Mouse (Mus musculus) heart, adult 10 weeks (tissue): Measurements from ENCODE around the gene Prl3d1. TPM values are rescaled to one million over a fixed set of nuclear protein-coding genes. Genes with fewer than 3 reads are reported as not detected.

Source experiments
- polyA plus RNA-seq: library from polyadenylated mRNA; stranded (reverse); fragments of 350-450 nt; fragmentation: Illumina TruSeq; extraction: RNeasy Lipid Tissue Mini Kit (QIAGEN cat#74804); gene quantifications from one replicate; pipeline ENCODE4 v1.2.3, GENCODE M21; 2014; ENCODE audit warnings: low read depth, low replicate concordance

Prl3d1 gene
- polyA plus RNA-seq = not detected

DNA sequence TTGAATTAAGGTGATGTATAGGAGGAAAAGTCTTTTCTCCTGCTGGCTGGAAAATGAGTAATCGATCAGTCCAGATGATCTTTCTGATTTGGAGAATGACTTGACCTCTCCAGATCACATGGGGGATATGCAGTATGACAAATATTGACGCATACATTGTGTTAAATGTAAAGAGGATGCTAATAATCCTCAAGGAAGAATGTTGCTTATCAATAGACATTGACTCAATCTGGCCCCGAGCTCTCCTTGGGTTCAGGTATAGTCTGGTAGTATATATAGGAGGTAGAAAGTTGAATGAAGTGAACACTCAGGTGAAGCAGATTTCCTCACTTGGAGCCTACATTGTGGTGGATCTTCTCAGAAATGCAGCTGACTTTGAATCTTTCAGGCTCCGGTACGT is at the start of gene Prl3d1:
Prl3d1 (plus strand) TSS at position 301 of the 400 bp plus-strand sequence.

GRCm38 (mm10) chr13:27057270-27057669 is 36.7 kb upstream of the Prl3d1 start, which contains the start of gene Prl:
Gene Prl (plus strand): TSS chr13:27057570.

DNA sequence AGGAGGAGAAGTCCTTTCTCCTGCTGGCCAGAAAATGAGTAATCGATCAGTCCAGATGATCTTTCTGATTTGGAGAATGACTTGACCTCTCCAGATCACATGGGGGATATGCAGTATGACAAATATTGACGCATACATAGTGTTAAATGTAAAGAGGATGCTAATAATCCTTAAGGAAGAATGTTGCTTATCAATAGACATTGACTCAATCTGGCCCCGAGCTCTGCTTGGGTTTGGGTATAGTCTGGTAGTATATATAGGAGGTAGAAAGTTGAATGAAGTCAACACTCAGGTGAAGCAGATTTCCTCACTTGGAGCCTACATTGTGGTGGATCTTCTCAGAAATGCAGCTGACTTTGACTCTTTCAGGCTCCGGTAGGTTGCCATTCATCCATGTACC is 27.4 kb downstream of the Prl3d1 start, which contains the start of gene Prl3d2:
Prl3d2 (plus strand) TSS at position 301 of the 400 bp plus-strand sequence.

Other genes with a start within 250 kb of the Prl3d1 start
- not detected for gene Prl, start 36.6 kb upstream of the Prl3d1 start, polyA plus RNA-seq
- gene Prl3d2, start 27.5 kb downstream of the Prl3d1 start, polyA plus RNA-seq = not detected
- gene Prl3d3, start 62.6 kb downstream of the Prl3d1 start, polyA plus RNA-seq = not detected
- gene Prl3c1, start 102.5 kb downstream of the Prl3d1 start, polyA plus RNA-seq = not detected
- gene Prl3b1, start 147.7 kb downstream of the Prl3d1 start, polyA plus RNA-seq = not detected
- not detected for gene Prl3a1, start 165.2 kb downstream of the Prl3d1 start, polyA plus RNA-seq
- not detected for gene Prl6a1, start 218.4 kb downstream of the Prl3d1 start, polyA plus RNA-seq